Mouse (Mus musculus): ENCODE results near the gene Sh3rf1. TPM values are rescaled to one million over a fixed set of nuclear protein-coding genes. Genes with fewer than 3 reads are reported as not detected.
A peak's percentile ranks its signal among the peaks of the same experiment; 100 is the strongest.
"Not testable (repeated sequence)": the region's sequence is repeated elsewhere in the genome, so short reads cannot be mapped to it uniquely, and the experiment has no call there.

The Sh3rf1 gene
- polyA plus RNA-seq, 1 experiment from 2014 or later, result 11.4 TPM

GRCm38 (mm10) chr8:61397755-61398154, 174.1 kb downstream of the Sh3rf1 start:
- Histone ChIP-seq H3K9me3 (no peaks in the 10 kb centered on the region), H3K27ac (no peak overlapping the region), H3K36me3 (peaks cover 4% of the 10 kb centered on the region; the same call in 1 of the 2 replicates), H3K9ac (no peak overlapping the region), H3K4me3 (no peak overlapping the region), H3K4me1 (0 out of 2 replicates have a peak, but pooled peaks cover under 1% of the 10 kb centered on the region), H3K4me2 (no peak overlapping the region), H3K27me3 (no peaks in the 10 kb centered on the region)
- ATAC-seq (ENCODE audit: insufficient number of reproducible peaks, low FRiP score, low TSS enrichment, low read depth), result no peak
- WGBS, result 86% methylated on average over 7 of the region's 7 CpGs

GRCm38 (mm10) chr8:61402861-61403260, 179.2 kb downstream of the Sh3rf1 start:
- Histone ChIP-seq H3K4me2 (no peak overlapping the region), H3K9me3 (no peaks in the 10 kb centered on the region), H3K4me3 (no peak overlapping the region), H3K27ac (no peak overlapping the region), H3K36me3 (no peaks in the 10 kb centered on the region), H3K27me3 (no peaks in the 10 kb centered on the region), H3K4me1 (peaks cover 14% of the 10 kb centered on the region), H3K9ac (no peak overlapping the region)
- ATAC-seq (ENCODE audit: insufficient number of reproducible peaks, low FRiP score, low TSS enrichment, low read depth), result no peak
- WGBS, result 89% methylated on average over 7 of the region's 7 CpGs

DNA sequence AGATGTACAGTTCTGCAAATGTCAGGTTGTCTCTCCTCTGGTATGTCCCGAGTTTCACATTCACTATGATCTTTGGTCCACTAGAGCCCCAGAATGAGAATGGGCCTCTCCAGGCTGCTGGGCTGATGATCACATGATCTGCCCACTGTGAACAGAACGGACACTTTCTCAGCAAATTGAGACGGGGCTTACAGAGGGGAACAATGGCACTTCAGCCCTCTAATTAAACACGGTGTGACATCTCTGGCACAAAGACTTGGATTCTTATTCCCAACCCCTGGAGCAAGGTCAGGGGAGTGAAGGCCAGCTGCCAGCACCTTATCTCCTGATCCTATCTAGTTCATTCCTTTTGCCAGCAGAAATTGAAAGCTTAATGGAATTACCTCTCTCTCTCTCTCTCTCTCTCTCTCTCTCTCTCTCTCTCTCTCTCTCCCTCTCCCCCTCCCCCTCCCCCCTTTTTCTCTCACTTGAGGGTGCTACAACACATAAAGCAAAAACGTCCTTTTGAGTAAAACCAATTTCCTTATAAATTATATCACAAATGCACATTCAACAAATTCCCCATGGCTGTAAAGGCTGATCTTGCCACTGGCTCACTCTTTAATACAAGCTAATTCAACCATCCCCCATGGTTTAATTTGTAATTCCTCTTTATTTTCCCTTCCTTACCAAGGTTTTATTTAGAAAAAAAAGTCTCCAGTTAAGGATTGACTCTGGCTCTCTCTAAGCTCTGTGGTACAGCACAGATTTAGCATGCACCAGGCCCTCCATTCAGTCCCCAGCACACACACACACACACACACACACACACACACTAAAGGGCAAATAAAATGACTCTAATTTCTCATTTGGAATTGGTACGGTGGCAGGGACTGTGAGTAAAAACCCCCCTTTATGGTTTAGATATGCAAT, 179.8 kb downstream of the Sh3rf1 start:
- Histone ChIP-seq H3K9ac (no peak overlapping the region), H3K27me3 (no peaks in the 10 kb centered on the region), H3K4me2 (no peak overlapping the region), H3K27ac (0 out of 2 replicates have a peak overlapping the region, but pooled peaks have one; percentile 33), H3K9me3 (no peaks in the 10 kb centered on the region), H3K36me3 (no peaks in the 10 kb centered on the region), H3K4me3 (no peak overlapping the region), H3K4me1 (peaks cover 14% of the 10 kb centered on the region)
- peak; percentile 45; the same call in 1 of the 2 replicates for ATAC-seq (ENCODE audit: insufficient number of reproducible peaks, low FRiP score, low TSS enrichment, low read depth)
- WGBS, result 22% methylated on average over 6 of the region's 6 CpGs

GRCm38 (mm10) chr8:61404178-61404560, 180.5 kb downstream of the Sh3rf1 start:
- WGBS, result 28% methylated on average over 3 of the region's 3 CpGs
- ATAC-seq (ENCODE audit: insufficient number of reproducible peaks, low FRiP score, low TSS enrichment, low read depth), result peak; percentile 72; the same call in 1 of the 2 replicates
- H3K4me2 ChIP-seq, result no peak overlapping the region

DNA sequence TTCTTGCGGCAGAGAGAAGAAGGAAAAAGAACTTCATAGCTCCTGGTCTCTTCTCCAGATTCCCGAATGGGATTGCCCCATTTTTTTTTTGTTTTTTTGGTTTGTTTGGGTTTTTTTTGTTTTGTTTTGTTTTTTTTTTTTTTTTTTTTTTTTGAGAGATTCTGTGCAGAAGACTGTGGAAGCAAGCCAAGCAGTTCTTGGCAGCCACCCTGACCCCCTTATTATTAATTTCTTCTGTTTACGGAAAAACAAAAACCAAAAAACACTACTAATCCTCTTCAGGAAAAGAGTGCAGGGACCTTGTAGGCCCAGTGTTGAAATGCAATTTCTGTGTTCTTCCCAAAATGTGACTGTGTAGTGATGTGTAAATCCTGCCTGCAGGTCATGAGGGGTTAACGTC, 185.4 kb downstream of the Sh3rf1 start:
- H3K9me3 ChIP-seq, result no peaks in the 10 kb centered on the region
- H3K4me2 ChIP-seq, result no peak overlapping the region
- H3K27ac ChIP-seq, result no peak overlapping the region
- no peaks in the 10 kb centered on the region for H3K27me3 ChIP-seq
- H3K4me3 ChIP-seq, result no peak overlapping the region
- ATAC-seq (ENCODE audit: insufficient number of reproducible peaks, low FRiP score, low TSS enrichment, low read depth), result no peak
- no peak overlapping the region for H3K9ac ChIP-seq
- H3K36me3 ChIP-seq, result no peaks in the 10 kb centered on the region
- WGBS, result 66% methylated on average over 4 of the region's 4 CpGs
- H3K4me1 ChIP-seq, result peaks cover 5% of the 10 kb centered on the region

More at GRCm38 (mm10) chr8:61404178-61404560, 180.5 kb downstream of the Sh3rf1 start:
- no peaks in the 10 kb centered on the region for H3K36me3 ChIP-seq
- H3K4me3 ChIP-seq, result no peak overlapping the region
- no peaks in the 10 kb centered on the region for H3K9me3 ChIP-seq
- no peak overlapping the region for H3K9ac ChIP-seq
- H3K4me1 ChIP-seq, result peaks cover 14% of the 10 kb centered on the region
- no peaks in the 10 kb centered on the region for H3K27me3 ChIP-seq
- H3K27ac ChIP-seq, result peak overlapping the region; percentile 55

DNA sequence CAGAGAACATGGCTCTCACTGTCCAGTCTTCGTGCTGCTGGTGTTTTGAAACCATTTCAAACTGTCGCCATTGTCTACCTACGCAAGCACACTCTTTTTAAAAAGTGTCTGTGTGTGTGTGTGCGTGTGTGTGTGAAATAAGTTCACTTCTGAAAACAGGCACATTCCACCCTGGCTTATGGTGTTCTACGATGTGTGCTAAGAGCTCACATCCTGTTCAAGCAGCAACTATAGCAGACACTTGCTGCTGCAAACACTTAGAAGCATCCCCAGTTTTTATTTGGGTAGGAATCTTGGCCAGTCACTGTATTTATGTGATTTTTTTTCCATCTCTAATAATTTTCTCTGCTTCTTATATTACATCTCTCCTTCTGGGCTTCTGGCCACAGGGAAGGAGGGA, 186.0 kb downstream of the Sh3rf1 start:
- H3K9ac ChIP-seq; H3K27ac ChIP-seq; H3K9me3 ChIP-seq; H3K27me3 ChIP-seq; ATAC-seq (ENCODE audit: insufficient number of reproducible peaks, low FRiP score, low TSS enrichment, low read depth); H3K4me1 ChIP-seq; H3K36me3 ChIP-seq; H3K4me2 ChIP-seq; H3K4me3 ChIP-seq: not testable (repeated sequence)
- whole genome bisulfite sequencing, result 61% methylated on average over 5 of the region's 5 CpGs

DNA sequence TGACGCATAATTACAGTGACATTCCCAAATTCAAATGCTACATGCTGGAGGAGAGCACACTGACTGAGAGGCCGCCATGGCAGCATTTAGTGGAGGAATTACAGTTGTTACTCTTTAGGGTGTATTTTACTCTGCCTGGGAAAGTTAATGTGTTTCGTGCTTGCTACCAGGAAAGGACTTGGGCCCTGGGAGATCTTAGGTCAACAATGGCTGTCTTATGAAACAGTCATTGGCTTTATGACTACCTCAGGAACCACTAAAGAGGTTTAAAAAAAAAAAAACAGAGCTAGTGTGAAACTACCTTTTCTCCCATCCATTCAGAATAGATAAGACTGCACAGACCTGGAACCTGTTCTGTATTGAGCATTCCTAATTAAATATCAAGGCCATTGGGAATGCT, 195.8 kb downstream of the Sh3rf1 start:
- Histone ChIP-seq H3K4me3 (no peak overlapping the region), H3K27ac (no peak overlapping the region), H3K27me3 (no peaks in the 10 kb centered on the region), H3K4me2 (no peak overlapping the region), H3K9ac (no peak overlapping the region), H3K9me3 (no peaks in the 10 kb centered on the region), H3K36me3 (no peaks in the 10 kb centered on the region), H3K4me1 (peaks cover 16% of the 10 kb centered on the region)
- ATAC-seq (ENCODE audit: insufficient number of reproducible peaks, low FRiP score, low TSS enrichment, low read depth), result no peak
- 68% methylated on average over 3 of the region's 3 CpGs for WGBS

DNA sequence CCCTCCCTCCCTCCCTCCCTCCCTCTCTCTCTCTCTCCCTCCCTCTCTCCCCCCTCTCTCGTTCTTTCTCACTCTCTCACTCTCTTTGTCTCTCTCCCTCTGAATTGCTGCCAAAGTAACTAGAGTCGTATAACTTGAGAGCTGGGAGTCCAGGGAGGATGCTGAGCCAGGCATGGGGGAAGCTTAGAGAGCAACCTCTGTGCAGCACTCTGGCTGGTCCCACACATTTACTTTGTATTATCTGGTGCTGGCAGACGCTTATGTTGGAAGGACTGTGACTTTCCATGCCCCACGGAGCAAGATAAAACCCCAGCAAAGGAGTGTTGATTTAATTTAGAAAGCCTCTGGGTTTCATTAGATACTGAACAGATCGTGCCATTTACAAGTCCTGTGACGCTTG, 196.5 kb downstream of the Sh3rf1 start:
- WGBS, result 22% methylated on average over 6 of the region's 6 CpGs

GRCm38 (mm10) chr8:61421606-61422005, 197.9 kb downstream of the Sh3rf1 start:
- no peak overlapping the region for H3K27ac ChIP-seq
- ATAC-seq (ENCODE audit: insufficient number of reproducible peaks, low FRiP score, low TSS enrichment, low read depth), result no peak

More for the DNA sequence above, 196.5 kb downstream of the Sh3rf1 start:
- H3K27ac ChIP-seq, result no peak overlapping the region
- no peaks in the 10 kb centered on the region for H3K27me3 ChIP-seq
- H3K9me3 ChIP-seq, result no peaks in the 10 kb centered on the region
- H3K36me3 ChIP-seq, result no peaks in the 10 kb centered on the region
- ATAC-seq (ENCODE audit: insufficient number of reproducible peaks, low FRiP score, low TSS enrichment, low read depth), result peak; percentile 56; the same call in 1 of the 2 replicates
- no peak overlapping the region for H3K4me3 ChIP-seq
- H3K4me1 ChIP-seq, result peaks cover 16% of the 10 kb centered on the region
- H3K4me2 ChIP-seq, result no peak overlapping the region
- no peak overlapping the region for H3K9ac ChIP-seq

DNA sequence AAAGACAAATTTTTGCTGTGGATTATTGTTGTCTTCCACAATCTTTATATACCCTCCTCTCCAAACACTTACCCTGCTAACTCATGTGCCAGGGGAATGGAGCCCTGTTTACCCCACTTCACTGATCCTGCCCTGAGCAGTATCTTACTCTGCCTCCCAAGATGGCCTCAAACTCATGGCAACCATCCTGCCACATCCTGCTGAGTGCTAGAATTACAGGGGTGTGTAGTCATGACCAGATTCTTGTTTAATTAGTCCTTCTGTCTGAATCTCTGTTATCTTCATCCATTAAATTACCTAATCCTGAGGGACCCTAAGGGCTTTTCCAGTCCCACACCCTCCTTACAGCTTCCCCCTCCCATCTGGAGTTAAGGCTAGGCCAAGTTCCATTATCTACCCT, 201.5 kb downstream of the Sh3rf1 start:
- Histone ChIP-seq H3K27me3 (no peaks in the 10 kb centered on the region), H3K36me3 (no peaks in the 10 kb centered on the region), H3K27ac (no peak overlapping the region), H3K9ac (no peak overlapping the region), H3K4me2 (no peak overlapping the region), H3K9me3 (no peaks in the 10 kb centered on the region), H3K4me1 (peaks cover 20% of the 10 kb centered on the region), H3K4me3 (no peak overlapping the region)
- no peak for ATAC-seq (ENCODE audit: insufficient number of reproducible peaks, low FRiP score, low TSS enrichment, low read depth)

More at GRCm38 (mm10) chr8:61421606-61422005, 197.9 kb downstream of the Sh3rf1 start:
- Histone ChIP-seq H3K4me1 (peaks cover 16% of the 10 kb centered on the region), H3K36me3 (no peaks in the 10 kb centered on the region), H3K9me3 (no peaks in the 10 kb centered on the region), H3K27me3 (no peaks in the 10 kb centered on the region), H3K9ac (no peak overlapping the region), H3K4me3 (no peak overlapping the region), H3K4me2 (no peak overlapping the region)
- WGBS, result 44% methylated on average over 11 of the region's 11 CpGs

GRCm38 (mm10) chr8:61426072-61426471, 202.4 kb downstream of the Sh3rf1 start:
- Histone ChIP-seq H3K4me3 (no peak overlapping the region), H3K36me3 (no peaks in the 10 kb centered on the region), H3K27ac (no peak overlapping the region), H3K9ac (no peak overlapping the region), H3K9me3 (no peaks in the 10 kb centered on the region), H3K27me3 (no peaks in the 10 kb centered on the region), H3K4me2 (no peak overlapping the region), H3K4me1 (peaks cover 13% of the 10 kb centered on the region; the same call in 1 of the 2 replicates)
- no peak for ATAC-seq (ENCODE audit: insufficient number of reproducible peaks, low FRiP score, low TSS enrichment, low read depth)
- WGBS, result 83% methylated on average over 5 of the region's 5 CpGs

GRCm38 (mm10) chr8:61426671-61427070, 203.0 kb downstream of the Sh3rf1 start:
- Histone ChIP-seq H3K4me1 (peaks cover 7% of the 10 kb centered on the region; the same call in 1 of the 2 replicates), H3K9ac (no peak overlapping the region), H3K9me3 (no peaks in the 10 kb centered on the region), H3K27me3 (no peaks in the 10 kb centered on the region), H3K4me3 (no peak overlapping the region), H3K27ac (no peak overlapping the region), H3K4me2 (no peak overlapping the region), H3K36me3 (no peaks in the 10 kb centered on the region)
- no peak for ATAC-seq (ENCODE audit: insufficient number of reproducible peaks, low FRiP score, low TSS enrichment, low read depth)
- 65% methylated on average over 5 of the region's 5 CpGs for WGBS
